Mouse (Mus musculus) kidney, adult 2 months (tissue): Measurements from ENCODE around the gene Atp23.

Source experiments
- CTCF ChIP-seq: fragments of 200-500 bp; conservative IDR thresholded peaks from 2 replicates; pipeline ENCODE4 v1.5.1; 2011; ENCODE audit warnings: low read depth, mild to moderate bottlenecking, control low read depth, low read length, moderate library complexity, mixed read lengths; ENCODE audit not compliant: insufficient read depth, insufficient read length
- POLR2A ChIP-seq: fragments of 200-500 bp; IDR thresholded peaks from one replicate; pipeline ENCODE4 v1.6.1; 2011; ENCODE audit warnings: low read depth, low read length, control low read depth

DNA sequence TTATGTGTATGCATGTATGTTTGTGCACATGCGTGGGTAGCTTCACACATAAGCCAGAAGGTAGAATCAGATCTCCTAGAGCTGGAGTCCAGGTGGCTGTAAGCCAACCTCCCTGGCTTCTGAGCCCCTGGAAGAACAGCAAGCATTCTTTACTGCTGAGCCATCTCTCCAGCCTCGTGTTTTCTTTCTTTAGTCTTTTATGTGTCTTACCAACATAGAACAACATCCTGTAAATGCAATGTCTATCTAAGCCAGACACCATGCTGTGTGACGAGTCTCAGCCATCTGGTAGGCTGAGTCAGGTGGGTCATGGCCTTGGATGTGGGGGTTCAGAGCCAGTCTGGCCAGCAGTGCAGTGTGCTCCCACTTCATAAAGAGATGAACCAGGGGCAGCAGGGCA, 22.9 kb upstream of the Atp23 start:
- TF ChIP-seq CTCF = no peak
- no peak for TF ChIP-seq POLR2A
